Mouse (Mus musculus) hindbrain, embryonic 11.5 days (tissue): ENCODE results near the gene Zfp213. TPM values are rescaled to one million over a fixed set of nuclear protein-coding genes. Genes with fewer than 3 reads are reported as not detected.
A peak's percentile ranks its signal among the peaks of the same experiment; 100 is the strongest.

Source experiments
- ATAC-seq: fragments of 200-750 bp; cut with Nextera tagmentation; 2 replicates; pipeline ENCODE4 v1.8.0; 2017; ENCODE audit warnings: mild to moderate bottlenecking, moderate TSS enrichment, moderate library complexity; ENCODE audit not compliant: low FRiP score
- DNase-seq: peaks from one replicate; pipeline ENCODE4 v3.0.0-alpha.2; 2015; ENCODE audit warnings: low spot score
- H3K27ac ChIP-seq: fragments of 300-500 bp; sonication (generic); 2 replicates; pipeline ENCODE4 v1.5.1; 2014; ENCODE audit warnings: mild to moderate bottlenecking, low read depth, low read length
- H3K27me3 ChIP-seq: fragments of 300-500 bp; sonication (generic); 2 replicates; pipeline ENCODE4 v1.6.1; 2014; ENCODE audit warnings: mild to moderate bottlenecking, low read length, moderate library complexity, mixed read lengths; ENCODE audit not compliant: control insufficient read depth, insufficient read depth
- H3K36me3 ChIP-seq: fragments of 300-500 bp; sonication (generic); 2 replicates; pipeline ENCODE4 v1.6.1; 2014; ENCODE audit warnings: mild to moderate bottlenecking, low read length, moderate library complexity, mixed read lengths; ENCODE audit not compliant: control insufficient read depth, insufficient read depth
- H3K4me1 ChIP-seq: fragments of 300-500 bp; sonication (generic); replicated peaks from 2 replicates; pipeline ENCODE4 v1.6.1; 2014; ENCODE audit warnings: low read length, mixed read lengths; ENCODE audit not compliant: control insufficient read depth, insufficient read depth
- H3K4me2 ChIP-seq: fragments of 300-500 bp; sonication (generic); replicated peaks from 2 replicates; pipeline ENCODE4 v1.6.1; 2014; ENCODE audit warnings: mild to moderate bottlenecking, low read depth, low read length
- H3K4me3 ChIP-seq: fragments of 300-500 bp; sonication (generic); 2 replicates; pipeline ENCODE4 v1.5.1; 2014; ENCODE audit warnings: low read depth, low read length
- H3K9ac ChIP-seq: fragments of 300-500 bp; sonication (generic); 2 replicates; pipeline ENCODE4 v1.6.1; 2014; ENCODE audit warnings: low read depth, low read length
- H3K9me3 ChIP-seq: fragments of 300-500 bp; sonication (generic); 2 replicates; pipeline ENCODE4 v1.6.1; 2016; ENCODE audit warnings: low read length; ENCODE audit not compliant: control insufficient read depth
- WGBS: fragments of 180-500 bp; shearing (Covaris S2); extraction: QIAGEN DNeasy Blood & Tissue Kit; methylation state at CpG from one replicate; pipeline ENCODE4 v1.1.7; 2014; 5-methylcytosine and 5-hydroxymethylcytosine counted together
- polyA plus RNA-seq: library from polyadenylated mRNA; unstranded; fragments of >200 nt; fragmentation: Nextera tagmentation; extraction: Ambion mirVana; gene quantifications from 2 replicates; pipeline ENCODE4 v1.2.1, GENCODE M21; 2014

The Zfp213 gene
- polyA plus RNA-seq, 1 experiment from 2014 or later: 16.1 TPM

DNA sequence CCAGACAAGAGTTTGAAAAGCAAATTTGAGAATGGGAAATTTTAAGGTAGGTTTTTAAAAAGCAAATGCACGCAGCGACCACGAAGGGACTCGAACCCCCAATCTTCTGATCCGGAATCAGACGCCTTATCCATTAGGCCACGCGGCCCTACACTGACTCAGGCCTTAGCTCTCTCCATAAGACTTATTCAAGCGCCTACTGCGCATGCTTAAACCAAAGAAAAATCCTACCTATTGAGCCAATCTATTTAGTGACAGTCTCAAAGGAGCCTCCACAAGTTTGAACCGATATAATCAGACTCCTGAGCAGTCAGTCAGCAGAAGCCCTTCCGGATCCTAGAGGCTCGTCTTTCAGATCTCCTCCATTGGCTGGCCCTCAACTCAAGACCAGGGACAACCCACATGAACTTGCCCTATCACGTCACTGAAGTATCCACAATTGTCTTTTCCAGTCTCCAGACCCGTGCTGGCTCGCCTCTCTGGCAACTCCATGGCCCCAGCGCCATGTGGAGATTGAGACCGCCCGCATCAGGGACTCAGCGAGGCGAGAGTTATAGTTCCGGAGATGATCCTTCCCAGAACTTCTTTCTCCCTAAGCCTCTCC, 13.7 kb downstream of the Zfp213 start:
- Histone ChIP-seq H3K27ac (no peak overlapping the region), H3K4me1 (no peaks in the 10 kb centered on the region), H3K36me3 (no peaks in the 10 kb centered on the region), H3K27me3 (no peaks in the 10 kb centered on the region), H3K4me2 (peak overlapping the region; percentile 52), H3K9me3 (no peaks in the 10 kb centered on the region), H3K9ac (peak overlapping the region; percentile 48), H3K4me3 (peak overlapping the region; percentile 45)
- ATAC-seq: peak; percentile 73
- peak; percentile 94 for DNase-seq
- whole genome bisulfite sequencing: 0% methylated on average over 22 of the region's 22 CpGs

DNA sequence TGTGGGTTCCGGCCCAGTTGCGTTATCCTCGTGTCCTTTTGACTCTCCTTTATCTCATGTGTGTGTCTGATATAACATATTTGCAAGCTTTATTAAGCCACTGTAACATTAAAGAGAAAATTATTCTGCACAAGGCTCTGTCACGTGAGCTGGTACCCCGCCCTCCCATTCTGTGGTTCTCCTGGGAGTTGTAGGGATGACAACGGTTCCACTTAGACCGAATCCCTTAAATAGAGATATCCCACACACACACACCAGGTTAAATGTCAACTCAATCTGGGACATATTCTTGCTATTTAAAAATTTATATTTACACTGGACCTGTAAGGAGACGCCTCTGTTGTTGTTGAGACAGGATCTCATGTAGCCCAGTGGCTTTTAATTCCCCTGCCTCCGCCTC, 14.6 kb downstream of the Zfp213 start:
- Histone ChIP-seq H3K36me3 (no peaks in the 10 kb centered on the region), H3K9me3 (no peaks in the 10 kb centered on the region), H3K9ac (no peak overlapping the region), H3K4me3 (peak overlapping the region; percentile 45), H3K4me2 (peak overlapping the region; percentile 52), H3K4me1 (no peaks in the 10 kb centered on the region), H3K27ac (no peak overlapping the region), H3K27me3 (no peaks in the 10 kb centered on the region)
- WGBS: 4% methylated on average over 9 of the region's 9 CpGs
- DNase-seq (peak; percentile 53), ATAC-seq (no peak)

DNA sequence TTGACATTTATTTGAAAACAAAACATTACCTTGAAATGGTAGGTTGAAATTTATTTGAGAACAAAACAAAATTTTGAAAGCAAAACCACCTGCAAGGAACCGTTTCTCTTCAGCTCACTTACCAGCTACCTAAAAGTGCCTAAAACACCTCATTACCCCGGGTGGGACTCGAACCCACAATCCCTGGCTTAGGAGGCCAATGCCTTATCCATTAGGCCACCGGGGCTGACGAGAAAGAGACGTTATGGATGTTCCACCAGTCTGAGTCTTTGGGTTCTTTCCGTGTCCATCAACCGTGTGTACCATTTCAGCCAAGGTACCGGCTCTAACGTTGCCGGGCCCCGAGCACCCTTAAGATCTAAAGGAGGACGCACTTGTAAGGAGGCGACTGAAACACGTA, 15.4 kb downstream of the Zfp213 start:
- WGBS: 1% methylated on average over 15 of the region's 15 CpGs
- ATAC-seq (peak; percentile 39; the same call in 1 of the 2 replicates), DNase-seq (peak; percentile 93)
- no peaks in the 10 kb centered on the region for H3K36me3 ChIP-seq
- H3K27me3 ChIP-seq: no peaks in the 10 kb centered on the region
- H3K4me1 ChIP-seq: no peaks in the 10 kb centered on the region
- no peak overlapping the region; the same call in 1 of the 2 replicates for H3K9ac ChIP-seq
- no peak overlapping the region for H3K27ac ChIP-seq
- H3K4me3 ChIP-seq: peak overlapping the region; percentile 45
- H3K4me2 ChIP-seq: peak overlapping the region; percentile 52
- H3K9me3 ChIP-seq: no peaks in the 10 kb centered on the region

DNA sequence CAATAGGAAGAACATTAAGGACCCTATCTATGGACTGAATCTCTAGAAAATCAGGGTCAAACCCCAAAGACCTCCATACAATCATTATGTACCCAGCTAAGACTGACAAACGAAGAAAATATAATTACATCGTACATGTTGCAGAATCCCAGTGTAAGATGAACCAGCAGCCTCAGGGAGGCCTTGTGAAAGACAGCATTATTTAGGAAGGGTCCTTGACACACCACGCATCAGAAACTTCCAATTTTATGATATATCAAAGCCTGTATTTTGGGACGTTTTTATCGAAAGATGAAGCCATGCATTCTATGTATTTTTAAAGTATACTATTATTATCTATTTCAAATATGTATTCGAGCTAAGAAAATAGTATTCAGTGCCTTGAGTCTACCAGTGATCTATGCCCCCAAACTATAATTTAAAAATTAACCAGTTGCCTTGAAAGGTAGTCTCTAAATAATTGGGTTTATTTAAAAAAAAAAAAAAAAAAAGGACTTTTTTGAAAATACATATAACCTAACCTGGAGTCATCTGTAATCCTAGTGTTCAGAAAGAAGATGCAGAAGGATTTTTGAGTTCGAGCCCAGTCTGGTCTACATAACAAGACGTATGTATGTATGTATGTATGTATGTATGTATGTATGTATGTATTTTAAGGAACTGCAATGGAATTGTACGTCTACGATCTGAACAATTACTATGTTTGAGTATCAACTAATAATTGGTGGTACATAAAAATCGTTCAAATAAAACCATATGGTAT, 16.2 kb downstream of the Zfp213 start:
- no peak overlapping the region for H3K4me2 ChIP-seq
- no peaks in the 10 kb centered on the region for H3K9me3 ChIP-seq
- WGBS: 52% methylated on average over 11 of the region's 11 CpGs
- H3K4me1 ChIP-seq: no peaks in the 10 kb centered on the region
- no peaks in the 10 kb centered on the region for H3K36me3 ChIP-seq
- ATAC-seq (no peak), DNase-seq (no peak)
- H3K27ac ChIP-seq: no peak overlapping the region
- no peak overlapping the region for H3K4me3 ChIP-seq
- H3K9ac ChIP-seq: no peak overlapping the region
- no peaks in the 10 kb centered on the region for H3K27me3 ChIP-seq

DNA sequence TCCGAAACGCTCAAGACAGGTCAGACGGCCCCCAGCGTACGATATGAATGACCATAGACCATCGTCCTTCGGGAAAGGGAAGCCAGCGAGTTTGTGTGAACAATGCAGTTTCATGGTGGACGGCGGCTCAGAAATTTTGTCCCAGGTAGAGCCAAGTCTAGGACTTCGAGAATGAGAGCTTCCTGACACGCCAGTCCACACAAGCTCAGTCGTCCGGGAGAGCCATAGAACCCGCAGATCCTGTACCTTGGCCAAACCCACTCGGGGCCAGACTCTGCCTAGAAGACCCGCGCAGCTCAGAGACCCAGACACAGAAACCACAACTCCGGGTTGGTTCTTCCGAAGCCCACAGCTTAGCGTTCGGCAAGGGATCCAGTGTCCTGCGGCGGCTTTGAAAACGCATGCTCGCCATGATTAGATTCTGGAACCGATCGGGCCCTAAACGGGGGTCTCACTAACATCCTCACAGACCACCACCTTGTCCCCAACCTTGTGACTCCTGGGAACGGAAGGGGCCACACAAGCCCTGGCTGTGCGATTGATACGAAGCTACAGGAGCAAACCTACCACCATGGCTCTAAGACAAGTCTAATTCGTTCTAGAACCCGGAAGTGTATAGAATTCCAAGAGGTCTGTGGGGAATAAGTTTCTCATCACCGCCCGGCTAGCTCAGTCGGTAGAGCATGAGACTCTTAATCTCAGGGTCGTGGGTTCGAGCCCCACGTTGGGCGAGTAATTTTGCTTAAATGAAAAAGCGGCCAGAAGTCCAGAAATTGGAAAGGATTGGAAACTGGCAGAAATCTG, 17.1 kb downstream of the Zfp213 start:
- 0 out of 2 replicates have a peak, but pooled peaks cover under 1% of the 10 kb centered on the region for H3K4me1 ChIP-seq
- H3K36me3 ChIP-seq: no peaks in the 10 kb centered on the region
- ATAC-seq (peak; percentile 20), DNase-seq (peak; percentile 90)
- under 1% methylated on average over 42 of the region's 42 CpGs for WGBS
- H3K4me3 ChIP-seq: peak overlapping the region; percentile 72
- H3K9ac ChIP-seq: peak overlapping the region; percentile 73
- no peaks in the 10 kb centered on the region for H3K9me3 ChIP-seq
- H3K27me3 ChIP-seq: no peaks in the 10 kb centered on the region
- H3K4me2 ChIP-seq: peak overlapping the region; percentile 54
- no peak overlapping the region for H3K27ac ChIP-seq

DNA sequence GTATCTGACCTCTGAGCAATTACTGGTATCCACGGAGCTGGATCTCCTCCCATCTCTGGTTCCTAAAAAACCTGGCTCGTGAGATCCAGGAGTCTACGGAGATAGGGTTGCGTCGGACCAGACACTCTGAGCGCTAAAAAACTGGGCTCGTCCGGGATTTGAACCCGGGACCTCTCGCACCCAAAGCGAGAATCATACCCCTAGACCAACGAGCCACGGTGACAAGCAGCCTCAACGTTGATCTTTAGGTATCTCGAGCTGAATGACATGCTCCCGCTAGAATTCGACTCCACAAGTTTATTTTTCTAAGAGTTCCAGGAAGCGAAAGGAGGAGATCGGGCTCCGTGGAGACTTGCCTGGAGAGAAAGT, 17.7 kb downstream of the Zfp213 start:
- H3K4me2 ChIP-seq: peak overlapping the region; percentile 54
- DNase-seq: peak; percentile 89
- ATAC-seq: peak; percentile 51

DNA sequence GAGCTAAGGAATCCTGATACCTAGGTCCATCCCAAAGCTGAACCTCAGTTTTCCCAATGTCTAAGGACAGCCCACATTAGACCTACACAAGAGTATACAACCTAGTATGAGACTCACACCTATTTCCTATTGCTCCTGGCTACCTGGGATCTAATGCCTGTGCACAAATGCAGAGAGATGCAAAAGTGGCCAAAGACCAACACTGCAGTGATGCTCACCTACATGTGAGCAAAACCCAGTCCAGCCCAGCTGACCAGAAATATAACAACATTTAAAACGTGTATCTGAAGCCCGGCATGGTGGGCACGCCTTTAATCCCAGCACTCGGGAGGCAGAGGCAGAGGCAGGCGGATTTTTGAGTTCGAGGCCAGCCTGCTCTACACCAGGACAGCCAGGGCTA, 18.2 kb downstream of the Zfp213 start:
- Histone ChIP-seq H3K9me3 (no peaks in the 10 kb centered on the region), H3K4me2 (no peak overlapping the region), H3K9ac (no peak overlapping the region), H3K4me1 (0 out of 2 replicates have a peak, but pooled peaks cover 2% of the 10 kb centered on the region), H3K27me3 (no peaks in the 10 kb centered on the region), H3K27ac (no peak overlapping the region), H3K4me3 (no peak overlapping the region), H3K36me3 (no peaks in the 10 kb centered on the region)
- DNase-seq: no peak
- 14% methylated on average over 6 of the region's 6 CpGs for WGBS
- no peak for ATAC-seq

More for the DNA sequence above, 17.7 kb downstream of the Zfp213 start:
- WGBS: 0% methylated on average over 20 of the region's 20 CpGs
- Histone ChIP-seq H3K9ac (0 out of 2 replicates have a peak overlapping the region, but pooled peaks have one; percentile 73), H3K27ac (no peak overlapping the region), H3K9me3 (no peaks in the 10 kb centered on the region), H3K27me3 (no peaks in the 10 kb centered on the region), H3K4me3 (peak overlapping the region; percentile 72), H3K36me3 (no peaks in the 10 kb centered on the region), H3K4me1 (0 out of 2 replicates have a peak, but pooled peaks cover 2% of the 10 kb centered on the region)

DNA sequence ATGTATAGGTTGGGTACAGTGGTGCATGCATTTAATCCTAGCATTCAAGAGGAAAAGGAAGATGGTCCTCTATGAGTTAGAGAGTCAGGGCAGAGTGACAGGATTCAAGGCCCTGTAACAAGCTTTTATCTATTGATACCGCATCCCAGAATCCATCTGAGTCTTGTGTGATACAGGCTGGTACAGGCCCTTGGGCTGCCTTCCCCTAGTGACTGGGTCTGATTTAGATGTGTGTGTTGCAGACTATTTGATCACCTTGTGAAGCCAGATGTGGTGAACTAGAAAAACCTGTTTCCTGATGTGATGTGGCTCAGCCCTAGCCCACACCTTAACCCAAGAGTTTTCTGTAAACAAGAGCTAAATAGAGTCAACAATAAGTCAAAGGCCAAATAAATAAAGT, 19.3 kb downstream of the Zfp213 start:
- H3K36me3 ChIP-seq: no peaks in the 10 kb centered on the region

More for the DNA sequence above, 19.3 kb downstream of the Zfp213 start:
- H3K9me3 ChIP-seq: no peaks in the 10 kb centered on the region
- H3K4me1 ChIP-seq: 0 out of 2 replicates have a peak, but pooled peaks cover 2% of the 10 kb centered on the region
- no peak overlapping the region for H3K27ac ChIP-seq
- 100% methylated on average over 1 of the region's 1 CpGs for WGBS
- no peaks in the 10 kb centered on the region for H3K27me3 ChIP-seq
- DNase-seq (no peak), ATAC-seq (no peak)
- no peak overlapping the region for H3K4me3 ChIP-seq
- no peak overlapping the region for H3K9ac ChIP-seq
- H3K4me2 ChIP-seq: no peak overlapping the region
